Mouse (Mus musculus) heart, embryonic 16.5 days (tissue): ENCODE measurements around the gene Cpne1. TPM values are rescaled to one million over a fixed set of nuclear protein-coding genes. Genes with fewer than 3 reads are reported as not detected.
A peak's percentile ranks its signal among the peaks of the same experiment; 100 is the strongest.

ENCODE experiments used
- ATAC-seq: fragments of 200-750 bp; cut with Nextera tagmentation; replicated peaks from 2 replicates; pipeline ENCODE4 v1.8.0; 2017; ENCODE audit warnings: moderate number of reproducible peaks; ENCODE audit not compliant: insufficient read depth, low FRiP score; ENCODE audit errors: extremely low read depth
- H3K27ac ChIP-seq: fragments of 300-500 bp; sonication (generic); 2 replicates; pipeline ENCODE4 v1.5.1; 2014; ENCODE audit warnings: mild to moderate bottlenecking, low read length, control low read depth, moderate library complexity
- H3K27me3 ChIP-seq: fragments of 300-500 bp; sonication (generic); 2 replicates; pipeline ENCODE4 v1.6.1; 2014; ENCODE audit warnings: low read length, mixed read lengths; ENCODE audit not compliant: control insufficient read depth, insufficient read depth
- H3K36me3 ChIP-seq: fragments of 300-500 bp; sonication (generic); 2 replicates; pipeline ENCODE4 v1.6.1; 2014; ENCODE audit not compliant: control insufficient read depth, insufficient read depth
- H3K4me1 ChIP-seq: fragments of 300-500 bp; sonication (generic); 2 replicates; pipeline ENCODE4 v1.6.1; 2014; ENCODE audit warnings: low read length, mixed read lengths; ENCODE audit not compliant: control insufficient read depth, insufficient read depth
- H3K4me2 ChIP-seq: fragments of 300-500 bp; sonication (generic); 2 replicates; pipeline ENCODE4 v1.6.1; 2014; ENCODE audit warnings: low read depth, mild to moderate bottlenecking, control low read depth, low read length
- H3K4me3 ChIP-seq: fragments of 300-500 bp; sonication (generic); 2 replicates; pipeline ENCODE4 v1.5.1; 2014; ENCODE audit warnings: mild to moderate bottlenecking, control low read depth, low read length
- H3K9ac ChIP-seq: fragments of 300-500 bp; sonication (generic); 2 replicates; pipeline ENCODE4 v1.6.1; 2014; ENCODE audit warnings: low read length, control low read depth
- H3K9me3 ChIP-seq: fragments of 300-500 bp; sonication (generic); replicated peaks from 2 replicates; pipeline ENCODE4 v1.6.1; 2016; ENCODE audit warnings: low read length; ENCODE audit not compliant: control insufficient read depth
- WGBS: fragments of 180-500 bp; shearing (Covaris S2); extraction: QIAGEN DNeasy Blood & Tissue Kit; methylation state at CpG from one replicate; pipeline ENCODE4 v1.1.7; 2014; 5-methylcytosine and 5-hydroxymethylcytosine counted together
- polyA plus RNA-seq: library from polyadenylated mRNA; unstranded; fragments of >200 nt; fragmentation: Nextera tagmentation; extraction: Ambion mirVana; gene quantifications from 2 replicates; pipeline ENCODE4 v1.2.1, GENCODE M21; 2015

Gene Cpne1
- polyA plus RNA-seq, 1 experiment from 2014 or later, result 27.9 TPM

DNA sequence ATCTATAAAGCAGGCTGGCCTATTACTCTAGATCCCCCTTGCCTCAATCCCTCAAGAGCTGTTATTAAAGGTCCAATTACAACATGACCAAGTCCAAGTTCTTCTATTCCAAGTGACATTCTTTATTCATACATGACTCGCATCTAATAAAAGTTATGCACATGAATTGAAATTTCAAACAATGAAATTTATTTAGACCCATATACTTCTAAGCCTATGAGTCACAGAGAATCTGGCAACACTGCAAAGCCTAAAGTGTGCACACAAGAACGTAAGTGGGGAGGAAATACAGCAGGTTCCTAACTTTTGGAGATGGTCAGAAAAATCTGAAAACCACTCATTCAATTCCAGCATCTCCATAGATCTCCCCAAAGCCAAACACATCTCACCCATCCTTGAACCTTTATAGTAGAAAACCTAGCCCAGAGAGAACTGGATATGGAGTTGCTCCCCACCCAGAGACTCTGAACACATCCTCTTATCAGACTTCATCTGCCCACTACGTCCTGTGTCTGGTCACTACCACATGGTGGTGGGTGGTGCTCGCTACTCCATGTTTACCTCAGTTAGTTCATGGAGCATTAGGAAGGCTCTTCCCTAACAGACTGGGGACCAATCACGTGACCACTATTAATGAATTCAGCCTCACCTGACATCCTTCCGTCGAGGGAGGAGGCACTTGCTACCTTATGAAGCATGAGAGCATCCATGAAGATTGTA, 24.2 kb downstream of the Cpne1 start:
- no peak for ATAC-seq
- no peak overlapping the region for H3K4me2 ChIP-seq
- peaks cover 5% of the 10 kb centered on the region; the same call in 1 of the 2 replicates for H3K36me3 ChIP-seq
- no peak overlapping the region for H3K4me3 ChIP-seq
- peaks cover 5% of the 10 kb centered on the region for H3K4me1 ChIP-seq
- H3K9ac ChIP-seq, result no peak overlapping the region
- no peaks in the 10 kb centered on the region for H3K27me3 ChIP-seq
- 82% methylated on average over 7 of the region's 7 CpGs for WGBS
- no peaks in the 10 kb centered on the region for H3K9me3 ChIP-seq
- no peak overlapping the region for H3K27ac ChIP-seq

DNA sequence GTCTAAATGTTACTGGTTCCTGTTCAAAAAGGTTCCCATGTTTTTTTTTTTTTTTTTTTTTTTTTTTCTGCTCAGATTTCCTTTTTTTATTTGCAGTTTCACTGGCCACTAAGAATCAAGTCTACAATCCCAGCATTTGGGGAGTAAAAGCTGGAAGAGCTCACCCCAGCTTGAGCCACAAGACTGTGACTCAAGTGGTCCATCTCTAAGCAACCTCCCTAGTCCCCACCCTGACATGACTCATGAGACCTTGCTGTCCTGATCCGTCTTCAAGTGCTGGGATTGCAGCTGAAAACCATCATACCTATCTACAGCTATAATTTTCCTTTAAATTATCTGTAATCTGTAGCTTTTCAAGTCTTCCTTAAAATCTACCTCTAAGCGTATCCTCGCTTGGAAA, 27.2 kb downstream of the Cpne1 start:
- no peaks in the 10 kb centered on the region for H3K9me3 ChIP-seq
- ATAC-seq, result no peak
- 89% methylated on average over 3 of the region's 3 CpGs for WGBS
- no peak overlapping the region for H3K4me3 ChIP-seq
- no peak overlapping the region for H3K9ac ChIP-seq
- no peaks in the 10 kb centered on the region for H3K27me3 ChIP-seq
- peaks cover 18% of the 10 kb centered on the region for H3K4me1 ChIP-seq
- peaks cover 1% of the 10 kb centered on the region; the same call in 1 of the 2 replicates for H3K36me3 ChIP-seq
- no peak overlapping the region for H3K4me2 ChIP-seq
- no peak overlapping the region for H3K27ac ChIP-seq

GRCm38 (mm10) chr2:156080391-156080790, 31.4 kb downstream of the Cpne1 start:
- Histone ChIP-seq H3K36me3 (peaks cover 22% of the 10 kb centered on the region), H3K4me1 (peaks cover 14% of the 10 kb centered on the region), H3K27ac (peak overlapping the region; percentile 11; the same call in 1 of the 2 replicates), H3K9me3 (no peaks in the 10 kb centered on the region), H3K9ac (no peak overlapping the region), H3K4me2 (no peak overlapping the region), H3K27me3 (no peaks in the 10 kb centered on the region), H3K4me3 (no peak overlapping the region)
- no peak for ATAC-seq
- 74% methylated on average over 7 of the region's 7 CpGs for WGBS

DNA sequence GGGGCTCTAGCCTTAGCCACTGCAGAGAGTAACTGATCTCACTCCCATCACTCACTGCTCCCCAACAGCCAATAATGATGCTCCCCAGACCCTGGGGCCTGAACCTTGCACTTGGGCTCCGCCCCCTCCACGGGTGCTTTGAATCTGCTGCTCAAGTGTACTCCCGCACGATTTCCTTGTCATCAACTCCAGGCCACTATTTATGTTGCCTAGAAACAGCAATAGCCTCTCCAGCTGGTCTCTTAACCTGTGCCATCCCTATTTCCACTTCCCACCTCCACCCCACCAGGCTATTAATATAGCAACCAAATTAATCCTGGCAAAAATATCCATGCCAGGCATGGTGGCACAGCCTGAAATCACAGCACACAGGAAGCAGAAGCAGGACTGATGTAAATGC, 32.1 kb downstream of the Cpne1 start:
- peak; percentile 54; the same call in 1 of the 2 replicates for ATAC-seq
- Histone ChIP-seq H3K4me1 (peaks cover 14% of the 10 kb centered on the region), H3K36me3 (peaks cover 29% of the 10 kb centered on the region), H3K9ac (no peak overlapping the region), H3K27me3 (no peaks in the 10 kb centered on the region), H3K27ac (peak overlapping the region; percentile 11; the same call in 1 of the 2 replicates), H3K4me2 (no peak overlapping the region), H3K9me3 (no peaks in the 10 kb centered on the region), H3K4me3 (no peak overlapping the region)
- WGBS, result 27% methylated on average over 4 of the region's 4 CpGs

GRCm38 (mm10) chr2:156079183-156079560, 32.6 kb downstream of the Cpne1 start:
- no peaks in the 10 kb centered on the region for H3K9me3 ChIP-seq
- H3K4me1 ChIP-seq, result peaks cover 14% of the 10 kb centered on the region
- no peak overlapping the region for H3K4me3 ChIP-seq
- WGBS, result 77% methylated on average over 8 of the region's 8 CpGs
- no peaks in the 10 kb centered on the region for H3K27me3 ChIP-seq
- no peak overlapping the region for H3K9ac ChIP-seq
- H3K36me3 ChIP-seq, result peaks cover 33% of the 10 kb centered on the region
- H3K27ac ChIP-seq, result 0 out of 2 replicates have a peak overlapping the region, but pooled peaks have one; percentile 19
- no peak for ATAC-seq
- no peak overlapping the region for H3K4me2 ChIP-seq

- no peaks in the 10 kb centered on the region for H3K9me3 ChIP-seq
- H3K4me3 ChIP-seq, result no peak overlapping the region
- H3K4me2 ChIP-seq, result no peak overlapping the region
- peaks cover 38% of the 10 kb centered on the region for H3K36me3 ChIP-seq
- H3K4me1 ChIP-seq, result peaks cover 14% of the 10 kb centered on the region
- H3K9ac ChIP-seq, result no peak overlapping the region
- ATAC-seq, result no peak
- no peaks in the 10 kb centered on the region for H3K27me3 ChIP-seq
- 84% methylated on average over 16 of the region's 16 CpGs for WGBS
- no peak overlapping the region for H3K27ac ChIP-seq
Measured at GRCm38 (mm10) chr2:156078421-156079182, 33.2 kb downstream of the Cpne1 start.

DNA sequence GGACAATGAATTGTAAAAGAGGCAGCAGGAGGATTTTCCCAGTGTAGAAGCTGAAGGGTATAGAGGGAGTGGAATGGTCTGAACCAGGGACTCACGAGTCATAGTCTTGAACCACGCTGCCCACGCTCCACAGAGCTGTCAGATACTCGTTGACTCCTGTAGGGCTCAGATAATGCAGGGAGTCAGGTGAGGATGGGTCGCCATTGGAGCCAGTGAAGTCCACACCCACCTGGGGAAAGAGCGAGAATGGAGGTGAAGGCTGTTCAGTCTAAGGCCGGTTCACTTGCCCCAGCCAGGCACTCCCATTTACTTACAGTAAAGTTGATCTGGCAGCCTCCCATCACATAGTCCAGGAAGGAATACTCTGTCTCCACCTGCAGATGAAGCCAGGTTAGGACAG, 34.3 kb downstream of the Cpne1 start:
- Histone ChIP-seq H3K27me3 (no peaks in the 10 kb centered on the region), H3K4me2 (no peak overlapping the region), H3K9ac (no peak overlapping the region), H3K27ac (no peak overlapping the region), H3K36me3 (peaks cover 49% of the 10 kb centered on the region), H3K9me3 (no peaks in the 10 kb centered on the region), H3K4me3 (no peak overlapping the region), H3K4me1 (peaks cover 14% of the 10 kb centered on the region)
- WGBS, result 83% methylated on average over 7 of the region's 7 CpGs
- no peak for ATAC-seq

DNA sequence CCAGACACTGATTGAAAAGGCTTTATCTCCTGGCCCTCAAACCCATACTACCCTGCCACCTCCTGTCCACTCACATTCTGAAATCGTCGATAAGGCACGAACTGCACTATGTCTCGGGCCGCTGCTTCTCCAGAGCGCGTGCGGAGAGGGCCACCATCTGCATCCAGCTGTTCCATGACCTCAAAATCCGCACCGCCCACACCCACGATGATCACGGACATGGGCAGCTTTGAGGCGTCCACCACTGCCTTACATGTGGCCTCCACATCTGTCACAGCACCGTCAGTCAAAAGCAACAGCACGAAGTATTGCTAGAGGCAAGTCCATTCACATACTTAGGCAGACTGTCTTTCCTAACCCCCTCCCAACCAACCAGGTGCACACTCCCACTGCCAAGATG, 38.0 kb downstream of the Cpne1 start:
- ATAC-seq, result no peak
- Histone ChIP-seq H3K4me3 (no peak overlapping the region), H3K9me3 (no peaks in the 10 kb centered on the region), H3K27me3 (no peaks in the 10 kb centered on the region), H3K36me3 (peaks cover 69% of the 10 kb centered on the region), H3K4me2 (no peak overlapping the region), H3K27ac (no peak overlapping the region), H3K9ac (no peak overlapping the region), H3K4me1 (no peaks in the 10 kb centered on the region)
- 88% methylated on average over 15 of the region's 15 CpGs for WGBS

- 96% methylated on average over 10 of the region's 10 CpGs for WGBS
- H3K9ac ChIP-seq, result no peak overlapping the region
- H3K27ac ChIP-seq, result no peak overlapping the region
- H3K4me2 ChIP-seq, result no peak overlapping the region
- no peaks in the 10 kb centered on the region for H3K9me3 ChIP-seq
- H3K4me1 ChIP-seq, result no peaks in the 10 kb centered on the region
- no peak overlapping the region for H3K4me3 ChIP-seq
- no peak for ATAC-seq
- no peaks in the 10 kb centered on the region for H3K27me3 ChIP-seq
- H3K36me3 ChIP-seq, result peaks cover 56% of the 10 kb centered on the region
Measured at GRCm38 (mm10) chr2:156071236-156071635, 40.5 kb downstream of the Cpne1 start.
